Mouse (Mus musculus) ES-Bruce4 (cell line): Measurements from ENCODE around the gene 4930578C19Rik.

ENCODE experiments used
- CTCF ChIP-seq: IDR thresholded peaks from one replicate; pipeline ENCODE4 v1.8.1; 2011; ENCODE audit warnings: low read depth, low read length
- EP300 ChIP-seq: IDR thresholded peaks from 2 replicates; pipeline ENCODE4 v1.6.1; 2011; ENCODE audit warnings: low read depth, low read length; ENCODE audit not compliant: insufficient read depth
- POLR2A ChIP-seq: IDR thresholded peaks from one replicate; pipeline ENCODE4 v1.8.1; 2011; ENCODE audit warnings: low read length; ENCODE audit not compliant: insufficient read depth

- TF ChIP-seq EP300 = no peak
- no peak for TF ChIP-seq POLR2A
- no peak for TF ChIP-seq CTCF
Observed at GRCm38 (mm10) chrX:18418977-18419376, 42.2 kb downstream of the 4930578C19Rik start.
